Mouse (Mus musculus): Measurements from ENCODE around the gene Pard6a.

DNA sequence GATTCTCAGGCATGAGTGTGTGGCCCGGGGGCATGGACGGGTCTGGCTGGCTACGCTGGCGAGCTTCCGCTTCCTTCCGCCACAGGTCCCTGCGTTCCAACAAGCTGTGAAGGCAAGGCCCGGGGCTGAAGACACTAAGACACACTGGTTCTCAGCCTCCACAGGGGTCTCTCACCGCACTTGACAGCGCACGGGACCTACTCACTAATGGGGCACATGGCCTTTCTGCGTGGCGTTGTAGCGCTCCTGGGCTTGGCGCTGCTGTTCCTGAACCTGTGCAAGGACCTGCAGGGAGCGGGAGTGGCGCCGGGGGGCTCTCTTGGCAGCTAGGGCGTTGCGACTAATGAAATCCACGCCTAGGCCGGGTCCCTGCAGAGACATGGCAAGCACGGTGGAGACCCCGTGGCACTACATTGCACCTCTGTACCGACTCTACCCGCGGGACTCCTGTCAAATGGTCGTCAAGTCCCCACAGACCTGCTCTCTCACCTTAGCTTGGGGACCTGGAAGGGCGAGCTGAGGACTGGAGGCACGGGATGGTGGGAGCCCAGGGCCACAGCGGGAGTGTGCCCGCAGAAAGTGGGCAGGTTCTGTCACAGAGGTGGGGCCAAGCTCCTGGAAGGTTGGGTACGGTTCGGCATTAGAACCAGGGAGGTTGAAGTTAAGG lies 3.3 kb downstream of the Pard6a start:
- no peak for TF ChIP-seq POLR2A (IDR thresholded peaks at IDR 0.05; ENCODE audit: control insufficient read depth, low read depth, low read length)
- no peak for TF ChIP-seq CTCF (IDR thresholded peaks at IDR 0.05; ENCODE audit: control insufficient read depth, insufficient read depth, insufficient replicate concordance, low read depth, low read length)
